Mouse (Mus musculus) right cerebral cortex, adult 2 months (tissue): Measurements from ENCODE around the gene Rnf222.

Source experiments
- DNase-seq, 2 experiments: peaks; one replicate each; pipeline ENCODE4 v3.0.0; 2021 to 2022; ENCODE audit warnings: low spot score in 2 of 2

The Rnf222 gene

GRCm38 (mm10) chr11:68888253-68888652 lies at the start of gene Rnf222:
TSS of gene Rnf222 (plus strand) at chr11:68888553.
- no peak for DNase-seq

DNA sequence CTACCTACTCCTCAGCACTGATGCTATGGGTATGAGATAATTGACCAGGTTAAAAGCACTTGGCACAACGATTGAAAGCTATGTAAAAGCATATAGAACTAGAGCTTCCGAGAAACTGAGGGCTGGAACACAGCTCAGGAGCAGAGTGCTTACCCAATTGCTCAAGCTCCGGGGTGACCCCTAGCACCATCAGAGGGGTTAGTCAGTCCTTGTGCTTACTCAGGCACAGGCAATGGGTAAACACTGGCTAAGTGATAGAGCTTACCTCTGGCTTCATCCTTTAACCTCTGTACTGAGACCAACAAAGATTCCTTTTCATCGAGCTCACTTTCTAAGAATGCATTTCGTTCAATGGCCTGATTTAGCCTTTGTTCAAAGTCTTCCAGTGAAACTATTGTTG lies 48.7 kb upstream of the Rnf222 start:
- DNase-seq, result no peak

- DNase-seq, result no peak
Observed at GRCm38 (mm10) chr11:68850862-68851261, 37.5 kb upstream of the Rnf222 start.

DNA sequence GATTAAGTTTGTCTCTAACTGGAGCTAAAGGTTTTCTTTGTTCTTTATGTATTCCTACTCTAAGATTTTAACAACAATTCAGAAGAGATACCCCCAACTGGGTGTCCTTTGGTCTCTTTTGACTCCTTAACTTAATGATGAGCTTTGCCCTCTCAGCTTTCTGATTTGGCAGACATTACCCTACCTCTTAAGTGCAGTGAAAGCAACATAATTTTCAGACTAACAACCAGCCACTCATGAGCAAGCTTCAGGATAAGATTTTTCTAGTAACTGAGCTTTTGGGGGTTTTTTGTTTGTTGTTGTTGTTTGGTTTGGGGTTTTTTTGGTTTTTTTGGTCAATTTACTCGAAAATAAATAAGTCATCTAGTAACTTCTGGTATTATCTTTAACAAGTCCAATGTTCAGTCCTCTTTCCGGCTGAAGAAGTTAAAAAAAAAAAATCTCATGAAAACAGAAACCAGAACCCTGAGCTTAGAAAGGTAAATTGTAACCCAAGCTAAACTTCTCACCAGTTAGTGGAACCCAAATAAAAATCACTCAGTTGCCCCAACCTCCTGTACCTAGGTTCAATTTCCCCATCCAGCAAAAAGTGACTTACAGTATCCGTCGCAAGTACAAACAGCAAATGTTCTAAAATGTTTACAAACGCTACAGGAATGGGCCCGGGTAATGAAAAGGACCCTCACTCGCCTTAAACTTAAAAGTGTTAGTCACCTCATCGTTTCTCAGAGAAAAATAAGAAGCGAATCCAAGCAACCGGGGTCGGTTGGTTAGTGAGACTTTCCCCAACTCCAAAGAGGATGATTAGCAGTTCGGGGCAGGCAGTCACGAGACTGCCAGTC lies 36.5 kb upstream of the Rnf222 start:
- DNase-seq, result no peak

GRCm38 (mm10) chr11:68852486-68852901 lies 35.9 kb upstream of the Rnf222 start:
- DNase-seq, result peak; percentile 57 to 64

DNA sequence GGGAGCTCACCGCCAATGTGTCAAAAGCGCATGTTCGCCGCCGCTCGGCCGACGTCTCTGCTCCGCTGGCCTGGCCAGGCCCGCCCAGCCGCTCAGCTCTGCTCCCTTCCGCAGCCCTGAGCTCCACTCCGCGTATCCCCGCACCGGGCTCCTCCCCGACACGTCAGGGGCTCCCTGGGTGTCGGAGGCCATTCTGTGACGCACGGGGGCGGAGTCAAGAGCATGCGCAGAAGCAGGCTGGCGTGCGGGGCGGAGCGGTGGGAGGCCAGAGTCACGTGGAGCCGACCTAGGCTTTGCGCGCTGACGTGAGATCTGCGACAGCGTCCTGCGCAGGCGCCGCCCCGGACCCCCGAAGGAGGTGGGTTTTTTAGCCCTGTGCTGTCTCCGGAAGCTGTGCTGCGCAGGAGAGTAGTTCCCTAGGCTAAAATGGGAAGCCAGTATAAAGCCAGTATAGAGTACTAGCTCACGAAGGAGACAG lies 35.4 kb upstream of the Rnf222 start:
- DNase-seq, result peak; percentile 99 to 100

DNA sequence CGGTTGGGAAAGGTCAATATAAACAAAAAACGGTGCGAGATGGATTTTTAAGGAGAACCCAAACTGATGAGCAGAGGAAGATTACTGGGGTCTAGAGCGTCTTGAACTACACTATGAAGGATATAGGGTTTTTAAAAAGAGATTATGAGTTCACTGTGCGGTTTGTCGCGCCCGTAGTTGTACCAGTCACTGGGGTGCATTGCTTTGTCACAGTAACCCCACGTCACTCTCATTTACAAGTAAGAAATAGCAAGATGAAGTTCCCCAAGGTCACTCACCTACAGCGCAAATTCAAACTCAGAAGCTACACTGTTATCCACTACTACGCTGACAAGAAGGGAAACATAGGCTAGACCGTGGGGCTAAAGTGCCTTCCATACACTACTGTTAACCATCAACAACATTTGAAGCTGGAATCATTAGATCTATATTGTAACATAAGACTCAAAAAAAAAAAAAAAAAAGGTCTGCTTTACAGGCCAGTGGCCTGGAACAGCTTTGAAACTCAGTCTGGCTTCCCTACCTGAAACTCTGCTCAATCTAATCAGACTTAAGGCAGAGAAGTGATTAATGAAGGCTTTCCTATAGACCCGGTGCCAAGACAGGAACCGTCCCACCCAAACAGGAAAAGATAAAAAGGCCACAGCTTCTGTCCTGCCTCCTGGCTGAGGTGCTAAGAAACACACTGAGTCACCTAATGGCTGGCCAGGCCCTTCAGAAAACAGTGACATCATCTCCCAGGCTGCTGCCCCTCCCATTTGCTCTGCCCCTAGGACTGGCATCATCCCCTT lies 34.5 kb upstream of the Rnf222 start:
- DNase-seq, result no peak

GRCm38 (mm10) chr11:68854621-68855020 lies 33.7 kb upstream of the Rnf222 start:
- no peak for DNase-seq

GRCm38 (mm10) chr11:68857329-68857728 lies 31.0 kb upstream of the Rnf222 start:
- no peak for DNase-seq

- no peak for DNase-seq
Observed at GRCm38 (mm10) chr11:68859943-68860593, 28.3 kb upstream of the Rnf222 start.

DNA sequence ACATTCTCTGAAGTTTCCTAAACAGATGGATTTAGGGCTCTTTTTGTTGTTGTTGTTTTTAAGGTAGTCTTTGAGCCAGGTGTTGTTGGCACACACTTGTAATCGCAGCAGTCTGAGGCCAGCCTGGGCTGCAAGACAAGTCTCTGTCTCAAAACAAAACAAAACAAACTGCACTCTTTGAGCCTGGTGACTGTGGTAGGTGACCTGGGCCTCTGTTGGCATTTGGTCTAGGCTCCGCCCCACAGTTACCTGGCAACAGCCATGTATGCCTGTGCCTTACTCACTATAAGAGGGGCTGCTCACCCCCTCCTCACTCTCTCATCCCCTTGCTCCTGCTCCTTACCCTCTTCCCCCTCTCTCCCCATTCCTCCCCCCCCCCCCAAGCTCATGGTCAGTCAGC lies 26.1 kb upstream of the Rnf222 start:
- DNase-seq, result no peak

GRCm38 (mm10) chr11:68863631-68864091 lies 24.7 kb upstream of the Rnf222 start:
- no peak for DNase-seq

GRCm38 (mm10) chr11:68864544-68865189 lies 23.7 kb upstream of the Rnf222 start:
- no peak for DNase-seq

DNA sequence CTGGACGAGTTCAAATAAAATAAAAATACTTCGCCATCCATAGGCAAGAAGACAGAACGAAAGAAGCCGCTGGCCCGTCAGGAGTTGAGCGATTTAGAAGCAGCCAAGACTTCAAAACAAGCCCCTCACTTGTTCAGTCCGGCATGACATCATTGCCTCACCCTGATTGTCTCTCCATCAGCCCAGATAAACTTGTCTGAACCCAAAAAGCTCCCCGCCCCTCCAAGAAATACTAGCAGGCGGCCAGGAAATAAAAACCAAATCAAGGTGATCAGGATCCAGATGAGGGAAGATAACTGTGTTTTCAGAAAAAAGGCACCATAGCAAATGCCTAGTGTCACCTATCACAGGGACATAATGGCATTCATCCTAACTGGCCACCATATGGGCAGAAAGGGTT lies 17.1 kb upstream of the Rnf222 start:
- no peak for DNase-seq

DNA sequence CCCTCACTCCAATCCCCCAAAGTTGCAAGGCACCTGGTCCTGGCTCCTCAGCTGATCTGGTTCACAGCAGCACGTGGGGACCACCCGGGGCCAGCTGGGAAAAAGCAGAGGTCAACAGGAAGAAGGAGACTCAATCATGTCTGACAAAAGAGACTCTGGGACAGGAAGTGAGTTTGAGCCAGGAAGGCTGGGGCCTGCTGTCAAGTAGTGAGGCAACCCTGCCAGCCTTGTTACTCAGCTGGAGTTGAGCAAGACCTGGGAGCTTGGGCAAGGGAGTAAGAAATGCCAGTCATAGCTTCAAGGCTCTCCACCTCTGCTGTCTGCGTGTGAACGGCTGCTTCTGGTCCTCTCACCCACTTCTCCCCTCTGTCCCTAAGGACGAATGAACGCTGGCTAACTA lies 16.6 kb upstream of the Rnf222 start, which contains the start of gene Ndel1:
Gene Ndel1 (minus strand): TSS at position 111 of the 400 bp plus-strand sequence.
- no peak for DNase-seq

GRCm38 (mm10) chr11:68874841-68875240 lies 13.5 kb upstream of the Rnf222 start:
- peak; percentile 62 to 63 for DNase-seq

- no peak for DNase-seq
Observed at GRCm38 (mm10) chr11:68878811-68879210, 9.5 kb upstream of the Rnf222 start.

DNA sequence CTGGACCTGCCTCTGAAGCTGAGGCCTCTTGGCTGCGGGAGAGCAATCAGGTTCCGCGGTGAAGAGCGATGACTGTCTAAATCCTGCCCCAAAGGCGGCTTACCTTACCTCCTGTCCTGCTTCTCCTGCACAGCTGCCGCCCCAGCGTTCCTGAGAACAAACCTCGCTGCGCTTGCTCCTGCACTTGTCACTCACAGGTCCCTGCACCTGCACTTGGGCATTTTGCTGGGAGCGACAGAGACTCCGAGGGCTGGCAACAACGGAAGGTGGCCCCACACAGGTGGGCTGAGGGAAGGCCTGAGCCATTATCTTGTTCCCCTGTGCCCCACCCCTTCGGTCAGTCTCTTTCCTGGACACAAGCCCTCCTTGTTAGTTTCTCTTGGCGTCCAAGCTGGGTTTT lies 6.2 kb upstream of the Rnf222 start:
- no peak for DNase-seq

DNA sequence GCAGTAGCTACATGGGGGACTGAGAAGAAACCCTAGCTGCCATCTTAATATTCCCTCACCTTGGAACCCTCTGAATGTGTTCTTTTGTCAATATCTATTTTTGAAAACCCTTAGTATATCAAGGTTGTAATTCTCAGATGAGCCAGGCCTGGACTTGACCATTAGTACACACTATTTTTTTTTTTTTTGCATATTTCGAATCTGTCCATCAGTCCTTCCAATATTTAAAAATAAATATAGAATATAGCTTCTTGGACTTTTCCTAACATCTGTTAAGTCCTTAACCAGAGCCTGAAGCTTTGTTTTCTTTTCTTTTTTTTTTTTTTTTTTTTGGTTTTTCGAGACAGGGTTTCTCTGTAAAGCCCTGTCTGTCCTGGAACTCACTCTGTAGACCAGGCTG lies 4.5 kb upstream of the Rnf222 start:
- DNase-seq, result no peak

DNA sequence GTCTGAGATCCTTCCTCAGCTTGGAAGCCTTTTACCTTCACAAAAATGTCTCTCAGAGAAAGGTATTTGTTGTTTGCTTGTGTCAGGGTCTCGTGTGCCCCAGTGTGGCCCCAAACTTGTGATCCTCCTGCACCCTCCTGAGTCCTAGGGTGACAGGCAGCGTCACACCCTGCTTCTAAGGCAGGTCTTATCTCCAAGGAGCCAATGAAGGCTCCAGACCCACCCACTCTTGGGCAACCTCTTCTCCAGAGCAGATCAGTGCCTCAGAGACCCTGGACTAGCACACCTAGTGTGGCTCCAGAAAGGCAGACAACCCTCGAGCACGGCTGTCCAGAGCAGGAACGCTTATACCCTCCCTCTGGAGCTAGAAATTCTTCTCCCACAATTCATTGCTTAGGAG lies 4.0 kb upstream of the Rnf222 start:
- no peak for DNase-seq

DNA sequence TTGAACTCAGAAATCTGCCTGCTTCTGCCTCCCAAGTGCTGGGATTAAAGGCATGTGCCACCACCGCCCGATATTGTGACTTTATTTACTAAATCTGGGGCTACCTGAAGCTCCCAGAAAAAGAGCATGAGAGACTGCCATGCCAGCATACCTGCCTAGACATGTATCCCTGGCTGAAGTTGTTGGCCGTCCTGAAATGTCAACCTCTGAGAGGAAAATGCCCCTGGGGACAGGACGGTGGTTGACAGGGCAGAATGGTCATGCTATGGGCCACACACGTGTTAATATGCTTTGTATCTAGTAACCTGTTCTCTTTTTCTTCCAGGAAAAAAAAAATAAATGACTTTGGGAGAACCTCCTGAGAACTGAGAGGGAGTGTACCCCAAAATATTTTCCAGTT lies 2.3 kb upstream of the Rnf222 start:
- DNase-seq, result no peak

DNA sequence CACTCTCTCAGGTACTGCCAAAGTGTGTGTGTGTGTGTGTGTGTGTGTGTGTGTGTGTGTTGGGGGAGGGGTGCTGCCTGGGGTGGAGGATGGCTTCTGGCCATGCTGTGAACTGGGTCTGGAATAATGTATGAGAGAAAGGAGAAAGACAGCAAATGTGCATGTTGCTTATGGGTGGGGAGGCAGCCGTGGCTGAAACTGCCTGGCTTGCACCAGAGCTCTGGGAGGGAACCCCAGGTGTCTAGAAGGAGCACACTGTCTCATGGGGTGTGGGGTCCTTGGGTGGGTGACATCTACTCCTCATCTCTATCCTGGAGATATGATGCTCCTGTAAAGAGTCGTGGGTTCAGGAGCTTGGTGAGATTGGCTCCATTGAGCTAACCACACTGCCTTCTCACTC lies 300 bp downstream of the Rnf222 start:
- no peak for DNase-seq
